Mouse (Mus musculus) embryo, embryonic 11.5 days (tissue): Measurements from ENCODE around the gene Tbca.

Source experiments
- DNase-seq: peaks from one replicate; pipeline ENCODE4 v3.0.0-alpha.2; 2012; ENCODE audit warnings: low read depth, low spot score

The Tbca gene

DNA sequence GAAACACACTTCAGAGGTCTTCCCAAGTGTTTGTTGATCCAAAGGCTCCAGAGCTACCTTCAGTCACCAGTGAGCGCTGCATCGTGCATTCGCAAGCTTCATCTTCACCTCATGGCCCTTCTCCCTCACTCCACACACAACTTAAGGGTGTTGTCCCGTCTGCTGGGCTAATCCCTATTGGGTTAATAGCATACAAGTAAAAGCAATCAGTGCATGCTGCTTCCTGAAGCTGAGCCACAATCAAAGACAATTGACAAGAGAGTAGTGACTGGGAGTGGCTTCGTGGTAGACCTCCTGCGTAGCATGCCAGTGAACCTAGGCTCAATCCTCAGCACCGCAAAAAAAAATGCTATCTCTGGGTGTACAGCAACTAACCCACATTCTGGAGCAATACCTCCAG is 59.2 kb downstream of the Tbca start:
- no peak for DNase-seq

DNA sequence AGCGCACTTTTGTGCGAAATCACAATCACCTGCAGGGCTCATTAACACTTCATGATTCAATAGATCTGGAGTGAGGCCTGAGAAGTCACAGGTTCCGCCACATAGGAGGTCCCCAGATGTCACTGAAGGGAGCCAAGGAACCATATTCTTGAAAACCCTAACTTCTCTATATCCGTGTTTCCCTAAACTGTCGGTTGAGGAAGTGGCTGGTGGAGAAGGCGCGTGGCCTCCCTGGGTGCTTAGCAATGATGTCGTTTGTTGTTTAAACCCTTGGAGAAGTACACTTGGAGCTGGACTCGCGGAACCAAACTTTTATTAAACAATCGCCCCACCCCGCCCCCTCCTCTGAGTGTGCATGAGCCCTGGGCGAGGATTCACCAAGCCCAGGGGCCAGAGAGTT is 60.6 kb downstream of the Tbca start:
- DNase-seq: no peak

DNA sequence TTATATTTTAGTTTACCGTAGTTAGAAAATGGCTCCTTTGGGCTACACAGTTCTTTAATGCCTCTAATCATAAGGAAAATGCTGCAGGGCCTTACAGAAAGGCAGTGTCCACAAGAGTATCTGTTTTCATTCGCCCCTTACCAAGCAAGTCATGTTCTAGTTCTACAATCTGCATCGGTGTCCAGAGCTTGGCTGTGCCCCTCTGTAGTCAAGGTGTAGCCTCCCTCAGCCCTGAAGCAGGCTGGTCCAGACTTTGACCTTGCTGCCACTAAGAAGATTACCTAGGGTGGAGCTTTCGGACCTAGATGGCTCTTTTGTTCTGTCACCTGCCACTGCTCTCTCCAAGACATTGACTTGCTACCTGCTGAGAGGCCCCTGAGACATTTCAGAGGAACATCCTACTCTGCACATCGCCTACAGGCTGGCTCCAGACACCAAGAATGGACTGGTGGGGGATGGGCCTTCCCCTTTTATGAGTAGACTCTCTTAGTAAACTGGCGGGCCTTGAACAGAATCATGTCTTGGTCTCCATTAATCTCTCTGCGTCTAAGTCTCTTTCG is 69.4 kb downstream of the Tbca start:
- DNase-seq: no peak

DNA sequence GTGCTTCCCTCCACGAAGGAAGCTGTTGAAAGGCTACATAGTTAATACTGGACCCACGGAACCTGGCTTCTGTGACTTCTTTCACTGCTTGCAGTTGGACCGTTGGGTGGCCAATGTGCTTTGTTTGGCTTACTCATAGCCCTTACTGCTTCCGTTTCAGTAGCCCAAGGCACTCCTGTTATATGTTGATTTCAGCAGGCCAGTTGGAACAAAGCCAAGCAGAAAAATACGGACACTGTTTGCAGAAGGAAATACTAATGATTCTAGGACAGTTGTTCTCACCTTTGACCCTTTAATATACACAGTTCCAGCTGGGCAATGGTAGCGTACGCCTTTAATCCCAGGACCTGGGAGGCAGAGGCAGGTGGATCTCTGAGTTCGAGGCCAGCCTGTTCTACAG is 70.5 kb downstream of the Tbca start:
- no peak for DNase-seq

DNA sequence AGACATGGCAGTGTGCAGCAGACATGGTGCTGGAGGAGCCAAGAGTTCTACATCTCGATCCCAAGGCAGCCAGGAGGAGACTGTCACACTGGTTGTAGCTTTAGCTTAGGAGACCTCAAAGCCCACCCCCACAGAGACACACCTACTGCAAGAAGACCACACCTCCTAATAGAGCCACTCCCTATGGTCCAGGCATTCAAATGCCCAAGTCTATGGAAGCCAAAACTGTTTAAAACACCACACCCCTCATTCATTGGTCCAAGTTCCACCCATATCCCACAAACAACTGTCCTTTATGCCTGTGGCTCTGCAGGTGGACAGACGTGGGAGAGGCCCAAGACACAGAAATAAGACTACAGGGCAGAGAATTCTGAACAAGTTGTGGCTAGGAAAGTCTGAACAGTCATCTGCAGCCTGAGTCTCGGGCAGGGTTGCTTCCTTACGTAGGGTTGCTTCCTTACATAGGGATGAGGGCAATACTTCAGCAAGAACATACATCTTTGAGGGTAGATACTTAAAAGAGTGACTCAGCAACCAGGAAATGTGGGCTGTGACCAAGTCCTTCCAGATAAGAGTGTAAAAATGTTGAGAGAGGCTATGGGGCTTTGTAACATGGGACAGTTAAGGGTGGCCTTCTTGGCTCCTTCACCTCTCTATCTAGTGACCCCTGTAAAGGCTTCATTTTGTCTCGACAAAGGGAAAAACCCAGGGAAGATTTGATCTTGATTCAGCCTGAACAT is 74.0 kb downstream of the Tbca start:
- no peak for DNase-seq

DNA sequence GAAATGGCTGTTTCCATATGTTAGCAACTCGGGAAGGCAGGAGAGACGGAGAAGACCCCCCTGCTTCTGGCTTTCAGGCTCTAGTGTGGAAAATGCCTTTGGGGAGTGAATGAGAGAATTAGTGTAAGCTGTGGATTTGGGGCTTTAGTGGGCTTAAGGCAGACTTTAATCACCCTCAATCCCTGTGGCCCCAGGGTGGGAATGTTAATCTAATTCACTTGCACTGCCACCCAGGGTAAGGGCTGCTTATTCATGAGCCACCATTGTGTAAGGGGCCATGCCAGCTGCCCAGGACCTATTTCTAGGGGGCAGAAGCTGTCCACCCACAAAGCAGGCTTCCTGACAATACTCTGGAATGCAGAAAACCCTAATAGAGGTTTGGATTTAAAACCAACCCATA is 78.2 kb downstream of the Tbca start:
- no peak for DNase-seq

DNA sequence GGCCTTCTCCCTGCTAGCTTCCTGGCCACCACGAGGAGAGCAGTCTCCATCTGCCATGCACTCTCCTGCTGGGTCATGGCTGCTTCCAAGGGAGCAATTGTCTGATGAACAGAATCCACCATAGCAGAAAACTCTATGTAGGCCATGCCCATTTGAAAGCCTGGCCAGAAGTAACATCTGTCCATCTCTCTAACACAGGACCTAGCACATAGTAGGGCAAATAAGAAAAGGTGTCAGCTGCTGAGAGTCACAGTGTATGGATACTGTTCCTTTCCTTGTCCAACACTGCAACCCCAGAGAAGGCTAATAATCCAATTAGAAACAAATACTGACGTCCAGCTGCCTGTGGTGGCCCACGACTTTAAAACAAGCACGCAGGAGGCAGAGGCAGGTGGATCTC is 79.1 kb downstream of the Tbca start:
- no peak for DNase-seq

DNA sequence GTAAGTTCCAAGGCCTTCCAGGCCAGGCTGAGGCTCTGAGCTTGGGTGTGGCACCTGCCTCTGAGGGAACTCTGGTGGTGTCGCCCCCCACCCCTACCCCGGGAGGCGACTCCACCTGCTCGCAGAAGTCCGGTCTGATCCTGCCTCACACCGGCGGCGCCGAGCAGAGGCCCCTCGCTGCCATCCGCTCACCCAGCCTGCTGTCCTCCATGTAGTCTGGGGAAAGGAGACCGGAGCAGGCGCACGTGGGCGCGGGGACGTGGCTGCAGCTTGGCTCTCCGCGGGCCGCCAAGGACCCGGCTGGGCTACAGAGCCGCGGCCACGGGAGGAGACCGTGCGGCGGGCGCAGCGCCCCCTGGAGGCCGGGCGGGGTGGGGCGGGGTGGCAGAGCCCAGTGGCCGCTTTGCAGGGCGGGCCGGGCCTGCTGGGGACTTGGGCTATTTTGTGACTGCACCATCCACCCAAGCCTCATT is 79.8 kb downstream of the Tbca start:
- DNase-seq: no peak

DNA sequence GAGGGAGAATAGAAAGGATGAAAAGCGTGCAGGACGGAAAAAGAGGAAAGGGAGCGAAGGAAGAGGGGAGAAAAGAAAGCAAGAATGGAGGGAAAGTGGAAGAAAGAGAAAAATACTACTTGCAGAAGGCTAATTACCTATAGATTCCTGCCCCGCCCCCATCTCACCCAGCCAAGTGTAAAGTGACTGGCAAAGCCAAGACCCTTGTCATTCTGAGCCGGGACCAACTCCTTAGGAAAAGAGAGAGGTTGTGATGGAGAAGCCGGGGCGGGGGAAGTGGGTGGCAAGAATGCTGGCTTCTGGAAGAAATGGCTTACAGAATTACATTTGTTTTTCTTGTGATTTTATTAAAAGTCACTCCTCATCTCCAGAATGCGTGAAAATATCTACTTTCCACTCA is 80.8 kb downstream of the Tbca start:
- no peak for DNase-seq

DNA sequence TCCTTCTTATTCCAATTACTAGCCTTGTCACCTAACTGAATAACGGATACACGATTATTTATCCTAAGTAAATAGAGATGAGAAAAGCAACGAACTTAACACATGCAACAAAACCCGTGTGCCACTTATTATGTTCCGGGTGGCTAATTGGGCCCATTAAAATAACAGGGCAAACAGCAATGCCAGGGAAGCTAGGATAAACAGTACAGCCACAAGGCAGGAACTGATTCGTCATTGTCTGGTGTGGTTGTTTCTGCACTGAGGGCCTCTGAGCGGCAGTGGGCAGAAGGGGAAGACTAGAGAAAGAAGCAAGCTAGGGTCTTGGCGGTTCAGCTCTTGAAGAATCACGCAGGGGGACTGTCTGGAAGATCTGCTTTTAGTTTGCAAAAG is 81.4 kb downstream of the Tbca start:
- no peak for DNase-seq

DNA sequence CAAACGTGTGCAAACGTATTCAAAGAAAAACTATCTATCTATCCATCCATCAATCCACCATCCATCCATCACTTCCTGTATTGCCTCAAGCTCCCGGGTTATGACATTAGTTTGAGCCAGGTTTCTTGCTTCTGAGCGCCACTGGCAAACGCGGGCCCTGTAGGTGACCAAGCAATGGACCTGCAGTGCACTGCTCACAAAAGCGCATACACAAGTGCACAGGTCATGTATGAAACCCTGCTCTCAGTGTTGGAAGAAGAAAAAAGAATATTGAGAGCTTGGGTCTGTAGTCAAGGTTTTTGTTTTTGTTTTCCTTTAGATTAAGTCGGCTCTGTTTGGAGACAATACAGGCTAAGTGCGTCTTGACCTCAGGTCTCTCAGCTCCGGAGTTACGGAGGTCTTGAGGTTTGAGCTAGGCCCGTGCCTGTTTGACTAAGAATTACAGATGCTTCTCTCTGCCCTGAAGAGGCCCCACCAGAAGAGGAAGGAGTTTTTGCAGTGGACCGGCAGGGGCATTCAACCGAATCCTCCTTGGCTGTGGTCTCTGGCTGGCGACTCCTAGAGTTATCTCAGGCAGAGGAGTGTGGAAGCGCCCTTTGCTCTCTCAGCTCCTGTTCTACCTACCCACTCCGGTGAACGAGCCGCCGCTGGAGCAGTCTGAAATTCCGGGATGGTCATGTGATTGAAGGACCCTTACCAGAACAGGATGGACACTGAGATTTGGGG is 81.9 kb downstream of the Tbca start:
- DNase-seq: no peak

DNA sequence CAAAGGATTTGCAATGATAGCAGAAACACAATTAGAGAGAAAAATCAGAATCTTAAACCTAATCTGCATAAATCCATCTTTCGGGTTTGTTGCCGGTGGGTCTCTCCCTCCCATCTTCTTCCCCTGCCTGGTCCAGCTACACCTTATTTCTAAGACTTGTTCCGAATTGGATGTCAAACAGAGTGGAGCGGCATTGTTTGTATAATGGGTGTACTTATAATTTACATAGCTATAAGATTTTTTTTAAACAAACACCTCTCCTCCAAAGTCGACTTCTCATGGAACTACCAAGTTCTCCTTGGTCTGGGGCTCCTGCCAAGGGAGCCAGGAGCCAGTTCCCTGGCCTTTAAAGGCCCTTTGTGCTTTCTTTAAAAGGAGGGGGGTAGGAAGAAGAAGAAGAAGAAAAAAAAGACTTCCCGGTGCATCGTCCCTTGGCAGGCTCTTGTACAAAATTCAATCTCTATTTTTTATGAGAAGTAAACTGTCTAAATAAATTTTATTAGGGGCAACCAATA is 83.2 kb downstream of the Tbca start:
- DNase-seq: no peak

DNA sequence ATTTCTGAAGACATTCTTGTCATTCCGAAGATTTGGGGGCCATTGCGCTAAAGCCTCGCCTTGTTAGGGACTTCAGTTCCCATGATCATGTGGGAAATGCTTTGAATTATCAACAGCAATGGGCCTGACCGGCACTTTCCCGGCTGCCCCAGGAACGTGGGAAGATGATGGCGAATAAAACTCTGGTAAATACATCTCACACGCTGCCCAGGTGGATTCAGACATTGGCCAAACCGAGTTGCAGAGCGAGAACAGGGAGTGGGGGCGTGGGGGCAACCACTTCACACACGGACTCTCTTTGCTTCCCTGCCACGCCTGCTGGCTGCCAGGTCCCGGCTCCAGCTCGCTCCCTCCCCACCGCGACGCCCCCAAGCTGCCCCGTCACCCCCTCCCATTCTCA is 83.7 kb downstream of the Tbca start:
- no peak for DNase-seq

DNA sequence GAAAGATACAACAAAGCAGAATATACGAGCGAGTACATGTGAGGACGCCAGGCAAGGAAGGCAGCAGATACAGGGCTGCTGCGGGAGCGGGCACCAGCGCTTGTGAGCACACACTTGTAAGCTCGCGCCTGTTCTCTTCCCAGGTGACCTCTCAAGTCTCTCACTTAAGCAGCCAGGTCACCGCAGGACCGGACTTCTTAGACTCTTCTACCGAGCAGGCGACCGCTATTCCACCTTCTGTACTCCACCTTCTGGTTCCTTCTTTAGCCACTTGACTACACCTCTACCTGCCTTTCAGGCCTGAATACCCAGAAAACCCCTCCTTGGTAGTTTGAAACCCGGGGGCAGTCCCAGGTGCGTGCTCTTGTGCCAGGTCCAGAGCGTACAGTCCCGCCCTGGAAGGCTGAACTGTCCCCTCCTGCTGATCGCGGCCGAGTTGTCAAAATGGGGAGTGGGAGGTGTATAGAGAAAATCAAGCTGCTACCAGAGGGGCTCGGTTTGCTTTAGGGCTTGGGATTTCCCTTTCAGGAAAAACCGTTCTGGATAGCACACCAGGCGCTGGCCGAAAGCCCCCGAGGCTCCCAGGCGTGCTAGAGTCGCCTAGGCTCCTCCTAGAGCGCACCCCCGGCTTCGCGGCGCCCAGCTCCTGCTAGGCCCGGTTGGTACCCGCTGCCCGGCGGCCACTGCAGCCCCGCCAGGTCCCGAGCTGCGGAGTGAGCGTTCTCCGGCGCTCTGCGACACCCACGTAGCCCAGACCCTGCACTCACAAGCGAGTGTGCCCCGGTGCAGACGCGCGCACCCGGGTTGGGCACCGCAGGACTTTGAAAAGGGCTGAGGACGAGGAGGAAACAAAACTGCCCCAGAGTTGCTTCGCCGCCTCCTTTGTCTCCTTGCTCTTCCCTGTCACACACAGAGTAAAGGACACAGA is 84.7 kb downstream of the Tbca start:
- DNase-seq: no peak

DNA sequence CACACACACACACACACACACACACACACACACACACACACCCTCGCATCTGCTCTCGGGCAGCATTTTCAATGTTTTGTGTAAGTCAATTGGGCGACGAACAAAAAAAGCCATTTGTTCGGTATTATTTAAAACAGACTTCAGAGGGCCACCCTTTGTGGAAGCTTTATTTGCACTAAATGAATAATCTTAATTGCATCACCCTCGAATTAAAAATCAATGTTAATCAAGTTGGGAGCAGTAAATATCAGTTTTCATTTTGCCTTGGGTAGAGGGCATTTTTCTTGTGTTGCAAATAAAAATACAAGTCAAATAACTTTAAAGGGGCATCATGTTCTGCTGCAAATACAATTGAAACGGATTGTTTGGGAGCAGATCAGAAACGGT is 85.3 kb downstream of the Tbca start:
- no peak for DNase-seq

DNA sequence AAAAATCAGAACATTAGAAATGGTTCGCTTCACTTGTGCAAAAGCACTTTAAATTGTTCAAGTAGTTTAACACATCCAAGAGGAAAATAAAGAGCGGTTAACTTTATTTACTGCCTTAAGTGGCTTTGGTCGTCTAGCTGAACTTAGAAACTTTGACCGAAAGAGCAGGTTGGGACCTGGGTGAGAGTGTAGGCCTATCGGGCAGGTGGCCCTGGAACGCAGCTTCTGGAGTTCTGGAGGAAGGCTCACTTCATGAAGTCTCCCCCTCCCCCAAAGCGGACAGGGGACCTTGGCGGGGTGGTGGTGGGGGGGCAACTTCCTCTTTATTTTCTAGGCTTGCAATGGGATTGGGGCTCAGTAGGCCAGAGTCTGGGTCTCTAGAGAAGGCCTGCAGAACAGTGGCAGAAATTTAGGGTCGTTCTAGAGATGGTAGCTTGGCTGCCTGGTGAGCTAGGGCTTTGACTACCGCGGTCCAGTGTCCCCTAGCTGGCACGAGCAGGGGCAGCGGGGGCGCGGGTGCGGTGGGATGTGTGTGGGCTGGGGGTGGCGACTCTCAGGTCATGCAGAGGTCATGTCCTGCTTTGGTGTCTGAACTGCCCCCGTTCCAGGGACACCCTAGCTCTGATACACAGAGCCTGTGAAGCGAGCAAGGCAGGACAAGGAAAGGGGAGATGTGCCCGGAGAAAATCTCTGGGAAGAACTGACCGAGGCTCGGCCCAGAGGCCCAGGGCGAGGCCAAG is 86.1 kb downstream of the Tbca start:
- no peak for DNase-seq

DNA sequence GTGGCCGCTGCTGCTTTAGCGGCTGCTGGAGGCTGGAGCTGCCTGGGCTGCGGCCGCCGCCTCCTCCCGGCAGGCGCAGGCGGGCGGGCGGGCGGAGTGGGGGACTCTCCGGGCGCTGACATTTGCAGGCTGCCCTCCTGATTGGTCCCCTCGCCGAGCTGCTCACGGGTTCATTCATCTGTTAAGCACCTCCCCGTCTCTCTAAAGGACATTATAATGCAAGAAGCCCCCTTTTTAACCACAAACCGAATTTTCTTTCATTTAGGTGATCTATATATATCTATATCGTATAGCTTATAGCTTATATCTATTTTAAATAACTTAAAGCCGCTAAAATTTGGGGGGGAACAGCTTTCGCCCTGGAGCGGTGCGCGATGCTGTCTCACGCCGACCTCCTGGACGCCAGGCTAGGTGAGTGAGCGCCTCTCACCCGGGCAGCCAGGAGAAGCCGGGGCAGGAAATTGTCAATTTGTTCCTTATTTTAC is 86.7 kb downstream of the Tbca start, which contains the start of gene Otp:
TSS of gene Otp (plus strand) at position 207 of the 485 bp plus-strand sequence.
- DNase-seq: no peak

DNA sequence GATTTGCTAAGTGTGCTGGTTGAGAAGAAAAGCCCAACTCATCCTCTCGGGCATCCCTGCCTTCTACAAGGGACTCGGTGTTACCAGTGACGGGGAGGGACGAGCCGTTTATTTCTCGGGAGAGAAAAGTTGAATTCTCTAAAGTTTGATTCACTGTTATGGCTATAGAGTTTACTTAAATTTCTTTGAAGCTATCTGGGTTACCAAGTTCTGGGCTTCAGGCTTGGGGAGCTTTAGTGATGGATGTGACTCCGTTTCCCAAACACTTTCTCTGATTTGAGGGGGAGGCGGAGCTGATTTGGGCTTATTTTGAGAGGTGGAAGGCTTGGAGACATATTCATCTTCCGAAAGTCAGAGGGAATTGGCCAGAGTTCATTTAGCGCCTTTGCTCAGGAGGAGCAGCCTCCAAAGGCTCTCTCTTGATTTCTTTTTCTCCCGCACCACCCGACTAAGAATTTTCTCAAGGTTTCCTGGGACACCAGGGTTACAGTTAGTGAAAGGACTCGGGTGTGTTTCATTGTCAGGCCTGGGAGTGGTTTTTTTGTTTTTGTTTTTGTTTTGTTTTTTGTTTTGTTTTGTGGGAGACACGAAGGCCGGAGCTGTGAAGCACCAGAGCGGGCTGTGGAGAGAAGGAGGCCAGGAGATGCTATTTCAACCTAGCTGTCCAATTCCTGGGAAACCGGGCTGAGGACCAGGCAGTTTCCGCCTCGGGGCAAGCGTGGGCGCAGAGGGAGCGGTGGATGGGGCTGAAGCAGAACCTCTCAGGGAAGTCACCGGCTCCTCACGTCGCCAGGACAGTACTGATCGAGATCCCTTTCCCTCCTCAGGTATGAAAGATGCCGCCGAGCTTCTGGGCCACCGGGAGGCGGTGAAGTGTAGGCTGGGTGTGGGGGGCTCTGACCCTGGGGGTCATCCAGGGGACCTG is 87.8 kb downstream of the Tbca start:
- no peak for DNase-seq

DNA sequence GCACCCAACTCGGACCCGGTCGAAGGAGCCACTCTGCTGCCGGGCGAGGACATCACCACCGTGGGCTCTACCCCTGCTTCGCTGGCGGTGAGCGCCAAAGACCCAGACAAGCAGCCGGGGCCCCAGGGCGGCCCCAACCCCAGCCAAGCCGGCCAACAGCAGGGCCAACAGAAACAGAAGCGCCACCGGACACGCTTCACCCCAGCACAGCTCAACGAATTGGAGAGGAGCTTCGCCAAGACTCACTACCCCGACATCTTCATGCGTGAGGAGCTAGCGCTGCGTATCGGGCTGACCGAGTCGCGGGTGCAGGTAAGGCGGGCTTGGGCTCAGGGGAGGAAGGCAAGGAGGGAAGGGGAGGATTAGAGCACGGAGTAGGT is 88.5 kb downstream of the Tbca start:
- no peak for DNase-seq
